Mouse (Mus musculus) thymus, adult 2 months (tissue): ENCODE results near the gene Homer1.

Experiments used
- CTCF ChIP-seq: fragments of 200-500 bp; IDR thresholded peaks from 2 replicates; pipeline ENCODE4 v1.5.1; 2012; ENCODE audit warnings: mild to moderate bottlenecking, control low read depth, low read length, moderate library complexity, borderline replicate concordance; ENCODE audit not compliant: control insufficient read depth, poor library complexity, insufficient read depth; ENCODE audit errors: extremely low read depth
- POLR2A ChIP-seq: fragments of 200-500 bp; IDR thresholded peaks from 2 replicates; pipeline ENCODE4 v1.6.1; 2012; ENCODE audit warnings: mild to moderate bottlenecking, low read length, control low read depth, moderate library complexity; ENCODE audit not compliant: control insufficient read depth, poor library complexity, insufficient read depth; ENCODE audit errors: extremely low read depth

DNA sequence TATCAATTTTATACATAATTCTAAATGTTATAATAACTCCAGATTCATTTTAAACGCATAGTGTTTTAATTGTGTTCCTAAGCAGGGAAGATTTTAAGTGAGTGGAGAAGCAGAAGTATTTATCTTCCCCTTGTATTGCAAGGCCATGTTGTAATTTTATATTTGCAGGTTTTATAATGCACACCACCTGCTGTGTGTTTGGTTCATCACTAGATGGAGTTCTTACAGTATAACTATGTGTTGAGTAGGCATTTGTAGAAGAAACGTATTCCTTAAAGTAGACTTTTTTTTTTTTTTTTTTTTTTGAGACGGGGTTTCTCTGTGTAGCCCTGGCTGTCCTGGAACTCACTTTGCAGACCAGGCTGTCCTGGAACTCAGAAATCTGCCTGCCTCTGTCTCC is 35.9 kb downstream of the Homer1 start:
- TF ChIP-seq CTCF (no peak), POLR2A (no peak)
